Mouse (Mus musculus) adrenal gland (tissue): Measurements from ENCODE around the gene Gm9789.
"Not testable (repeated sequence)": the region's sequence is repeated elsewhere in the genome, so short reads cannot be mapped to it uniquely, and the experiment has no call there.

Source experiments
- intact Hi-C: fragments of 180-260 bp; cut with DNase I; formaldehyde crosslinking; loops from one replicate; pipeline ENCODE4 v1.15.1; 2025
- long read RNA-seq, 2 experiments: library from polyadenylated mRNA; unstranded; transcript quantifications; one replicate each; pipeline ENCODE4 v2.0.0; 2020; ENCODE audit warnings: borderline replicate concordance in 1 of 2; ENCODE audit not compliant: insufficient replicate concordance in 1 of 2

The Gm9789 gene
- long read RNA-seq, experiment 1, result 0 reads
- long read RNA-seq, experiment 2, result 0 reads

GRCm38 (mm10) chr16:89157652-89158051 is at the start of gene Gm9789:
Gene Gm9789 (plus strand): TSS chr16:89157952.
- intact Hi-C loops, result no loop called here

- intact Hi-C loops, result no loop called here
Observed at GRCm38 (mm10) chr16:89140551-89140950, 17.2 kb upstream of the Gm9789 start, which contains the start of gene Gm6358. Gene Gm6358 (plus strand): TSS chr16:89140851.

- intact Hi-C loops, result no loop called here
Observed at GRCm38 (mm10) chr16:89150786-89151185, 7.0 kb upstream of the Gm9789 start, which contains the start of gene Gm10061. Gene Gm10061 (plus strand): TSS chr16:89151086.

- intact Hi-C loops, result not testable (repeated sequence)
Observed at GRCm38 (mm10) chr16:89169190-89169589, 11.4 kb downstream of the Gm9789 start, which contains the start of gene Gm7735. Gene Gm7735 (plus strand): TSS chr16:89169490.

- intact Hi-C loops, result no loop called here
Observed at GRCm38 (mm10) chr16:89174435-89174834, 16.7 kb downstream of the Gm9789 start, which contains the start of gene 1110057P08Rik. Gene 1110057P08Rik (plus strand): TSS chr16:89174735.

GRCm38 (mm10) chr16:89188621-89189020 is 30.9 kb downstream of the Gm9789 start:
- intact Hi-C loops, result no loop called here

- intact Hi-C loops, result no loop called here
Observed at GRCm38 (mm10) chr16:89205561-89205960, 47.8 kb downstream of the Gm9789 start, which contains the start of gene Krtap20-2. Gene Krtap20-2 (plus strand): TSS chr16:89205861.
